Mouse (Mus musculus) layer of hippocampus, postnatal 14 days (tissue): ENCODE data around the gene Pitpnc1. TPM values are rescaled to one million over a fixed set of nuclear protein-coding genes. Genes with fewer than 3 reads are reported as not detected.
A peak's percentile ranks its signal among the peaks of the same experiment; 100 is the strongest.

Experiments
- DNase-seq, 2 experiments: peaks; one replicate each; pipeline ENCODE4 v3.0.0; 2021 to 2022; ENCODE audit warnings: low spot score in 2 of 2, mixed read lengths in 1 of 2
- total RNA-seq, 2 experiments: library from RNA; stranded (reverse); gene quantifications; 2 replicates each; pipeline ENCODE4 v1.2.3; 2021

Gene Pitpnc1
- total RNA-seq, 2 experiments from 2014 or later = 50.5 to 72.8 TPM

- DNase-seq = no peak
Observed at GRCm38 (mm10) chr11:107443121-107444095, 27.1 kb downstream of the Pitpnc1 start.

- no peak for DNase-seq
Observed at GRCm38 (mm10) chr11:107441050-107441449, 29.4 kb downstream of the Pitpnc1 start.

- no peak for DNase-seq
Observed at GRCm38 (mm10) chr11:107438140-107438539, 32.4 kb downstream of the Pitpnc1 start.

GRCm38 (mm10) chr11:107437723-107438122 is 32.8 kb downstream of the Pitpnc1 start:
- no peak for DNase-seq

- DNase-seq = no peak
Observed at GRCm38 (mm10) chr11:107435776-107436449, 34.6 kb downstream of the Pitpnc1 start.

GRCm38 (mm10) chr11:107431197-107431965 is 39.1 kb downstream of the Pitpnc1 start:
- no peak for DNase-seq

- no peak for DNase-seq
Observed at GRCm38 (mm10) chr11:107428011-107428410, 42.5 kb downstream of the Pitpnc1 start.

GRCm38 (mm10) chr11:107424176-107424575 is 46.3 kb downstream of the Pitpnc1 start:
- peak in 1 of 2 experiments; percentile 23 for DNase-seq

- peak in 1 of 2 experiments; percentile 35 for DNase-seq
Observed at GRCm38 (mm10) chr11:107422356-107422754, 48.1 kb downstream of the Pitpnc1 start.

GRCm38 (mm10) chr11:107421751-107422355 is 48.6 kb downstream of the Pitpnc1 start:
- DNase-seq = no peak

- DNase-seq = peak in 1 of 2 experiments; percentile 52
Observed at GRCm38 (mm10) chr11:107419925-107420324, 50.6 kb downstream of the Pitpnc1 start.

GRCm38 (mm10) chr11:107417041-107417583 is 53.4 kb downstream of the Pitpnc1 start:
- no peak for DNase-seq

- peak in 1 of 2 experiments; percentile 66 for DNase-seq
Observed at GRCm38 (mm10) chr11:107416561-107416926, 54.0 kb downstream of the Pitpnc1 start.

GRCm38 (mm10) chr11:107415901-107416560 is 54.5 kb downstream of the Pitpnc1 start:
- no peak for DNase-seq

- DNase-seq = no peak
Observed at GRCm38 (mm10) chr11:107414996-107415747, 55.3 kb downstream of the Pitpnc1 start.

- DNase-seq = peak in 1 of 2 experiments; percentile 77
Observed at GRCm38 (mm10) chr11:107413251-107413655, 57.2 kb downstream of the Pitpnc1 start.

- no peak for DNase-seq
Observed at GRCm38 (mm10) chr11:107412128-107412527, 58.4 kb downstream of the Pitpnc1 start.

- no peak for DNase-seq
Observed at GRCm38 (mm10) chr11:107411576-107411975, 58.9 kb downstream of the Pitpnc1 start.

GRCm38 (mm10) chr11:107410804-107411203 is 59.7 kb downstream of the Pitpnc1 start:
- DNase-seq = no peak
